Mouse (Mus musculus) CH12.LX (cell line): ENCODE results near the gene Snrpe. TPM values are rescaled to one million over a fixed set of nuclear protein-coding genes. Genes with fewer than 3 reads are reported as not detected.
A peak's percentile ranks its signal among the peaks of the same experiment; 100 is the strongest.

Experiments
- DNase-seq: peaks from one replicate; pipeline ENCODE4 v3.0.0-alpha.2; 2013; ENCODE audit errors: extremely low read depth
- H3K27ac ChIP-seq: 2 replicates; pipeline ENCODE4 v1.5.1; 2012; ENCODE audit warnings: low read depth, mild to moderate bottlenecking, control low read depth, moderate library complexity; ENCODE audit not compliant: insufficient read depth
- H3K27me3 ChIP-seq: replicated peaks from 2 replicates; pipeline ENCODE3; 2012; ENCODE audit warnings: inconsistent platforms
- H3K36me3 ChIP-seq, 2 experiments: replicated peaks in 1 of 2; 2 replicates each; pipeline versions ENCODE3 to v1.6.1; 2012; ENCODE audit warnings: inconsistent platforms in 1 of 2, low read length in 1 of 2, mild to moderate bottlenecking in 1 of 2, mixed read lengths in 1 of 2, moderate library complexity in 1 of 2; ENCODE audit not compliant: control insufficient read depth in 1 of 2, insufficient read depth in 1 of 2
- H3K4me1 ChIP-seq, 2 experiments: 2 replicates each; pipeline ENCODE4 v1.6.1; 2012; ENCODE audit warnings: inconsistent platforms in 1 of 2, moderate library complexity in 1 of 2; ENCODE audit not compliant: insufficient read depth in 2 of 2, control insufficient read depth in 1 of 2
- H3K4me2 ChIP-seq: 2 replicates; pipeline ENCODE4 v1.6.1; 2012; ENCODE audit warnings: low read depth, mild to moderate bottlenecking, control low read depth; ENCODE audit not compliant: poor library complexity, insufficient read depth, severe bottlenecking
- H3K4me3 ChIP-seq, 3 experiments: fragments of 150-350 bp in 1 of 3; sonication (generic) in 1 of 3; replicated peaks in 1 of 3; 2 replicates each; pipeline versions ENCODE3 to v1.5.1; 2011 to 2012; ENCODE audit warnings: low read depth in 2 of 3, low read length in 2 of 3, mild to moderate bottlenecking in 2 of 3, moderate library complexity in 2 of 3, control low read depth in 1 of 3, improper control_type of control experiment in 1 of 3, inconsistent platforms in 1 of 3, mixed read lengths in 1 of 3; ENCODE audit not compliant: poor library complexity in 1 of 3
- H3K79me2 ChIP-seq: replicated peaks from 2 replicates; pipeline ENCODE4 v1.6.1; 2012; ENCODE audit warnings: mild to moderate bottlenecking, moderate library complexity; ENCODE audit not compliant: control insufficient read depth, poor library complexity, insufficient read depth, severe bottlenecking; ENCODE audit errors: extremely low read depth
- H3K9ac ChIP-seq: 2 replicates; pipeline ENCODE4 v1.6.1; 2012; ENCODE audit warnings: low read depth, mild to moderate bottlenecking, control low read depth, moderate library complexity; ENCODE audit not compliant: insufficient read depth
- H3K9me3 ChIP-seq: replicated peaks from 2 replicates; pipeline ENCODE3; 2012; ENCODE audit warnings: low read length, inconsistent platforms, mixed read lengths
- BHLHE40 ChIP-seq: IDR thresholded peaks from 2 replicates; pipeline ENCODE4 v1.6.1; 2011; ENCODE audit warnings: mild to moderate bottlenecking, low read depth, low read length, improper control_type of control experiment
- CTCF ChIP-seq, 2 experiments: IDR thresholded peaks in 1 of 2; conservative IDR thresholded peaks in 1 of 2; 2 replicates each; pipeline ENCODE4 v1.5.1; 2011 to 2012; ENCODE audit warnings: low read depth in 2 of 2, low read length in 2 of 2, improper control_type of control experiment in 1 of 2, inconsistent platforms in 1 of 2, mild to moderate bottlenecking in 1 of 2, moderate library complexity in 1 of 2
- MAFK ChIP-seq: IDR thresholded peaks from 2 replicates; pipeline ENCODE4 v1.6.1; 2011; ENCODE audit warnings: low read length, improper control_type of control experiment; ENCODE audit not compliant: insufficient replicate concordance
- MEF2A ChIP-seq: IDR thresholded peaks from 2 replicates; pipeline ENCODE4 v1.6.1; 2014; ENCODE audit warnings: low read depth, mild to moderate bottlenecking, inconsistent platforms, low read length, improper control_type of control experiment, borderline replicate concordance
- MXI1 ChIP-seq: IDR thresholded peaks from 2 replicates; pipeline ENCODE4 v1.6.1; 2011; ENCODE audit warnings: mild to moderate bottlenecking, low read depth, low read length, improper control_type of control experiment
- NRF1 ChIP-seq: IDR thresholded peaks from 2 replicates; pipeline ENCODE4 v1.6.1; 2014; ENCODE audit warnings: low read depth, mild to moderate bottlenecking, inconsistent platforms, low read length, improper control_type of control experiment, moderate library complexity
- PAX5 ChIP-seq: IDR thresholded peaks from 2 replicates; pipeline ENCODE4 v1.6.1; 2012; ENCODE audit warnings: low read length, inconsistent platforms, mixed read lengths
- POLR2AphosphoS2 ChIP-seq: IDR thresholded peaks from 2 replicates; pipeline ENCODE4 v1.6.1; 2011; ENCODE audit warnings: low read depth, low read length, improper control_type of control experiment
- RAD21 ChIP-seq: IDR thresholded peaks from 2 replicates; pipeline ENCODE4 v1.6.1; 2011; ENCODE audit warnings: low read depth, mild to moderate bottlenecking, low read length, improper control_type of control experiment, moderate library complexity
- SMC3 ChIP-seq: IDR thresholded peaks from 2 replicates; pipeline ENCODE4 v1.6.1; 2011; ENCODE audit warnings: low read depth, low read length, improper control_type of control experiment
- TCF12 ChIP-seq: IDR thresholded peaks from 2 replicates; pipeline ENCODE4 v1.6.1; 2014; ENCODE audit warnings: low read depth, mild to moderate bottlenecking, inconsistent platforms, low read length, improper control_type of control experiment
- USF2 ChIP-seq: conservative IDR thresholded peaks from 2 replicates; pipeline ENCODE4 v1.6.1; 2011; ENCODE audit warnings: low read depth, low read length, improper control_type of control experiment
- ZC3H11A ChIP-seq: IDR thresholded peaks from 2 replicates; pipeline ENCODE4 v1.6.1; 2012; ENCODE audit warnings: low read depth, mild to moderate bottlenecking, inconsistent platforms, low read length, improper control_type of control experiment
- ZKSCAN1 ChIP-seq: IDR thresholded peaks from 2 replicates; pipeline ENCODE4 v1.6.1; 2012; ENCODE audit warnings: low read depth, inconsistent platforms, low read length, improper control_type of control experiment, borderline replicate concordance
- ZMIZ1 ChIP-seq: IDR thresholded peaks from 2 replicates; pipeline ENCODE4 v1.6.1; 2012; ENCODE audit warnings: low read depth, mild to moderate bottlenecking, inconsistent platforms, low read length, improper control_type of control experiment
- dilution Hi-C: fragments of 300-500 bp; cut with MboI; formaldehyde crosslinking; loops from 2 replicates; pipeline ENCODE4 v1.14.3; 2020; ENCODE audit warnings: low sequenced_read_pairs; ENCODE audit not compliant: extremely low pct_unique_long_range_greater_than_20kb, extremely low pct_ligation_motif_present
- in situ Hi-C: fragments of 300-500 bp; cut with MboI; formaldehyde crosslinking; loops from 3 replicates; pipeline ENCODE4 v1.14.3; 2019; ENCODE audit warnings: low sequenced_read_pairs, low pct_ligation_motif_present, low pct_unique_long_range_greater_than_20kb, mixed read lengths
- polyA plus RNA-seq: library from polyadenylated mRNA; unstranded; fragments of >175 nt; gene quantifications from 2 replicates; pipeline ENCODE4 v1.2.1, GENCODE M21; 2012; ENCODE audit warnings: low read depth; ENCODE audit not compliant: insufficient read length
- total RNA-seq, 2 experiments: library from RNA; depleted of rRNA; stranded (reverse); fragments of 300-350 nt in 1 of 2; fragments of >200 nt in 1 of 2; gene quantifications; 2 replicates each; pipeline ENCODE4 v1.2.3; 2012 to 2014

The Snrpe gene
- total and polyA plus RNA-seq, 3 experiments = 405 to 877 (median 417) TPM

DNA sequence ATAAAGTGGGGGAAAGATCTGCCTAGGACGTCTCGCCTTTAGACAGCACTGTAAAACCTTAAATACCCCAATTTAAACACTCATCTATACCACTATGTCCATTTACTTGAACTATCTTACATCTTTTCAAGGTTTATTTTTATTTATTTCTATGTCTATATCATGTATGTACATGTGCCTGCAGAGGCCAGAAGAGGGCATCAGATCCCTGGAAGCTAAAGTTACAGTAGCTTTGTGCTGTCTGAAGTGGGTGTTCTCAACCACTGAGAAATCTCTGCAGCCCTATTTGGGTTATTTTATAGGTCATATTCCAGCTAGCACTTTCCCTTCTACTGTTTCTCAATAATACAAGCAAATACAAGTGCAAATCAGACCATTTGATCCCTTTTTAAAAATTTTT, 22.1 kb upstream of the Snrpe start:
- Histone ChIP-seq H3K4me2 (no peak overlapping the region), H3K4me3 (no peak overlapping the region), H3K9me3 (no peaks in the 10 kb centered on the region), H3K36me3 (peaks cover 76 to 95% of the 10 kb centered on the region in 2 experiments), H3K4me1 (no peaks in the 10 kb centered on the region), H3K9ac (no peak overlapping the region), H3K27me3 (no peaks in the 10 kb centered on the region)
- dilution Hi-C loops = no loop called here
- in situ Hi-C loops = no loop called here
- no peak for TF ChIP-seq NRF1
- TF ChIP-seq ZKSCAN1 = no peak
- no peak for TF ChIP-seq ZC3H11A
- TF ChIP-seq BHLHE40 = no peak
- peak; percentile 21 for TF ChIP-seq RAD21
- peak in 1 of 2 experiments; percentile 33; a peak in 2 of 4 replicates for TF ChIP-seq CTCF (conservative IDR thresholded peaks at IDR 0.05 in 1 of 2, IDR thresholded peaks at IDR 0.05 in 1 of 2; ENCODE audit: low read depth in 2 of 2, low read length in 2 of 2)
- TF ChIP-seq, all 38 proteins: peak for 2
- Histone ChIP-seq H3K79me2 (peaks cover 37% of the 10 kb centered on the region), H3K27ac (no peak overlapping the region)
- DNase-seq = no peak

DNA sequence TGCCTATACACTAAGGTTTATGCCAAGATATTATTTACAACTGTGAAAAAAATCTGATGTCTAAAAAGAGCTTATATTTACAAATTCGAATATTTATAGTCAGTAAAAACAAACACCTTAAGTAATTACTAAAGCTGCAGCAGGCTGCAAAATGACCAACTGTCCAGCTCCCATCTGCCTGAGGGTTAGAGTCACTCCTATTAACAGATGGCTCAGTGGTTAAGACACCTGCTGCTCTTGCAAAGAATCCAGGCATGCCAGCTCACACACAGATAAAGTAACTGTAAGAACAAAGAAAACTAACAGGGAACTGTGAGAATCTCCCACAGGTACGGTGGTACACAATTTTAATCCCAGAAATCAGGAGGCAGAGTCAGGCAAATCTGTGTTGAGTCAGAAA, 15.0 kb upstream of the Snrpe start:
- in situ Hi-C loops (no loop called here), dilution Hi-C loops (no loop called here)
- Histone ChIP-seq H3K36me3 (peaks cover 68 to 90% of the 10 kb centered on the region in 2 experiments), H3K9me3 (no peaks in the 10 kb centered on the region), H3K4me2 (no peak overlapping the region), H3K27ac (no peak overlapping the region), H3K4me3 (no peak overlapping the region), H3K4me1 (no peaks in the 10 kb centered on the region), H3K79me2 (peaks cover 17% of the 10 kb centered on the region), H3K9ac (no peak overlapping the region), H3K27me3 (no peaks in the 10 kb centered on the region)
- TF ChIP-seq MEF2A (no peak), SMC3 (no peak), MXI1 (no peak), USF2 (no peak), MAFK (no peak), TCF12 (no peak), PAX5 (no peak)
- TF ChIP-seq, all 38 proteins: peak for 0
- DNase-seq = no peak

GRCm38 (mm10) chr1:133618311-133618710, 8.2 kb upstream of the Snrpe start:
- DNase-seq = no peak
- H3K36me3 ChIP-seq = peaks cover 28 to 47% of the 10 kb centered on the region in 2 experiments
- in situ Hi-C loops (loop anchor here (25.0 kb wide), 1 partner anchor 431 kb away; no protein-coding TSS in a partner anchor), dilution Hi-C loops (no loop called here)
- TF ChIP-seq POLR2AphosphoS2 = peak; percentile 60; the same call in 1 of the 2 replicates
- no peak for TF ChIP-seq ZMIZ1
- H3K4me3 ChIP-seq = no peak overlapping the region
- no peaks in the 10 kb centered on the region for H3K27me3 ChIP-seq
- H3K4me2 ChIP-seq = no peak overlapping the region
- no peaks in the 10 kb centered on the region for H3K9me3 ChIP-seq
- H3K9ac ChIP-seq = no peak overlapping the region
- no peak overlapping the region for H3K27ac ChIP-seq
- H3K4me1 ChIP-seq = no peaks in the 10 kb centered on the region
- H3K79me2 ChIP-seq = no peaks in the 10 kb centered on the region
